Mouse (Mus musculus) heart, adult 10 weeks (tissue): ENCODE data around the gene Pnmt. TPM values are rescaled to one million over a fixed set of nuclear protein-coding genes. Genes with fewer than 3 reads are reported as not detected.

Source experiments
- polyA plus RNA-seq: library from polyadenylated mRNA; stranded (reverse); fragments of 350-450 nt; fragmentation: Illumina TruSeq; extraction: RNeasy Lipid Tissue Mini Kit (QIAGEN cat#74804); gene quantifications from one replicate; pipeline ENCODE4 v1.2.3, GENCODE M21; 2014; ENCODE audit warnings: low read depth, low replicate concordance

Pnmt gene
- 1.9 TPM for polyA plus RNA-seq

DNA sequence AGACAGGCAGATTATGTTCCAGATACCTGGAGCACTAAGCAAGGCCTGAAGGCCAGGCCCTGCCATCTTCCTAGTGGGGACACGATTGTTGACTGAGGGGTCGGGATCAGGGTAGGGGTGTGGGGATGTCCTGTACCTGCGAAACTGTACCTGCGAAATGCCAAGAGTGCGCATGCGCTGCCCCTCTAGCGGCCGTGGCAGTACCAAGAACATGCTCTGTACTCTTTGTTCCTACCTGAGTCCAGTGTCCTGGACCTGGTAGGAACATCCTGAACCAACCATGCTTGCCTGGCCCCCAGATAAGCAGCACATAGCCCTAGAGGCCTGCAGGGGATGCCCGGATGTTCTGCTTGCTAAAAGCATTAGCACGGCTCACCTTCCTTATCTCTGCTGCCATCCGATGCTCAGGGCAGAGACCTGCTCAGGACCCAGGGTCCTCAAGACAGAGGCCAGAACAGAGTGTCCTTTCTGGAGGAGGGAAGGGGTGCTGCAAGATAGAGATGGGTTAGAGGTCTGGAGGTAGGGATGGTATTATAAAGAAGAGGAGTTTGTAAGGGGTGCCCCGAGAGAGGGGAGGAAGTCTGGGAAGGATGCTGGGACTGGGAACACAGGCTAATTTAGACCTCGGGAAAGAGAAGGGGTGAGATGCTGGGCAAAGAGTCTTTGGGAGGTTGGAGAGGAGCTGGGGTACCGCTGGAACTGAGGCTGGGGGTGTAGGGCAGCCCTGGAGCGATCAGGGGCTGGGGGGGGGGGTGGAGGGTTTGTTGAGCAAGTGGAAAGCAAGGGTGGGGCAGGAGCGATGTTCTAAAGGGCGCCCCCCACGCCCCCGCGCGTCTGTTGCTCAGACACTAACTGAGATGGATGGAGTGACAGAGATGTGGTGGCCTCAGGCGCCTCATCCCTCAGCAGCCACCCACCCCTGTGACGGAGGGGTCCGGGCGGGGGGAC, at the start of gene Pnmt:
TSS of gene Pnmt (plus strand) at position 813 of the 948 bp plus-strand sequence.

DNA sequence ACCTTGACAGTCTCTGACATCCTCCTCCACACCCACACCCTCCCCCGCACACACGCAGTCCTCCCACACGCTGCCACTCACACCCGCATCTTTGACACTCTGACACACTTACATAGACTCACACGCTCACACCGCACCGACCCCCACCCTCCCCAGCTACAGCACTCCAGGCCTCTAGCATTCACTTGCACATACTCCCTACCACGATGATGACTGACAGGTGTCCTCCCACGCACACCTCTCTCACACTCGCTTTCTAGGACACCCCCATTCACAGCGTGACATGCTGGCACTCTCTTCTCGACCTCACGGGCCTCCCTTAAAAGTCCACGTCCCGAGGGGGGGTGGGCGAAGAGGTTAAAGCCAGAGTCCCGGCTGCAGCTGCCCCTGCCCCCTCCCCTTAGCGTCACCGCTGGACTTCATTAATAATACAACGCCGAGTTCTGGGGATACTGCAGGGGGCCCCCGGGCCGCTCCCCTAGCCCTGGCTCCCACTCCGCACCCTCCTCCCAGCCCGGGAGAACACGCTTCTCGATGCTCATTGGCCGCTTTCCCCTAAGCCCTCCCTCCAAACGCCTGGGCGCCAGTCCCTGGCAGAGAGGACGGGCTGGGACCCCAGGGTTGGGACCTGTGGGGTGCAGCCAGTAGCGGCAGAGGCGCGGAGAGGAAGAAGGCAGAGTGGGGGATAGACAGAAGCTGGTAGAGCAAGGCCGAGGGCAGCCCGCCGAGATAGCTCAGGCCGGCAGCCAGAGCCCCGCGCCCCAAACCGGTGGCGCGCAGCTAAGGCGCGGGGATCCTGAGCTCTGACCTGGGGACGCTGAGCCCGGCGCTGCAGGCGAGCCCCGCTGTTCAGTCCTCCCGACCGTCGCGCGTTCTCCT, 37.9 kb upstream of the Pnmt start, which contains the start of gene Ppp1r1b:
TSS of gene Ppp1r1b (plus strand) at position 322 of the 879 bp plus-strand sequence.

DNA sequence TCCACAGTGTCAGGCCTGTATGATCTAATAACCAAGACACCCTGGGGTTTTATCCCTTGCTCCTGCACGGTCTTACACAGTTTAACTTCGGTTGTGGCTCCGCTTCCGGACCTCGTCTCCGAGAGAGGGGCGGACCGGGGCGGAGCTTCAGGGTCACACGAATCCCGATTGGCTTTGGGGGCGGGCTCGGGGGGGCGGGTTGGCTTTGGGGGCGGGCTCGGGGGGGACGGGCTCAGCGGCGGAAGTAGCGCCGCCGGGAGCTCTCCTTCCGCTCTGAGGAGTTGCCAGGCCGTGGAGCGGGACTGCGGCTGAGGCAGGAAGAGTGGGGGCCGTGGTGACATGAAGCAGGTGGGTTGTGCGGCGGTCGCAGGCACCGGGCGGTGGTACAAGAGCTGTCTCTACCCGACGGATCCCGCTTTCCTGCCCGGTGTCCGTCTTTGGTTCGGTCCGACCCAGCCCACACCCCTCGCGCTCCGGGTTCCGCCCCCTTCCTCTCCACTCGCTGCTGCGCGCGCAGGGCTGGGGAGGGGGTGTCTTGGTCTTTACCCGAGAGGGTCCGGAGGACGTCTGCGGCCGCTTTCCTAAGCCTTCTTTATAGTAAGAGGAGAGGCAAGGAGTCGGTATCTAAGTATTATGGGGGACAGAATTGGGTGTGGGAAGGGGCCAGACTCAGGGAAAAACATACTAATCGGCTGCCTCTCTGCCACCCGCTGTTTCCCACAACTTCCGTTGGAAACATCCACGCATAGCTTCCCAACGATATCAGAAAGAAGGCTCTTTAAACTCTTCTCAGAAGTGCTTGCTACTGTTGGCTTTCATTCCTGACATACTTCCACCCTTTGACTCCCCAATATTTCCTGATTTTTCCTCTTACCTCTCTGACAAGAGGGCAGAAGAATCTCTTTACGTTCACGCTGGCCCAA, 27.8 kb upstream of the Pnmt start, which contains the start of gene Stard3:
TSS of gene Stard3 (plus strand) at position 208 of the 923 bp plus-strand sequence.

DNA sequence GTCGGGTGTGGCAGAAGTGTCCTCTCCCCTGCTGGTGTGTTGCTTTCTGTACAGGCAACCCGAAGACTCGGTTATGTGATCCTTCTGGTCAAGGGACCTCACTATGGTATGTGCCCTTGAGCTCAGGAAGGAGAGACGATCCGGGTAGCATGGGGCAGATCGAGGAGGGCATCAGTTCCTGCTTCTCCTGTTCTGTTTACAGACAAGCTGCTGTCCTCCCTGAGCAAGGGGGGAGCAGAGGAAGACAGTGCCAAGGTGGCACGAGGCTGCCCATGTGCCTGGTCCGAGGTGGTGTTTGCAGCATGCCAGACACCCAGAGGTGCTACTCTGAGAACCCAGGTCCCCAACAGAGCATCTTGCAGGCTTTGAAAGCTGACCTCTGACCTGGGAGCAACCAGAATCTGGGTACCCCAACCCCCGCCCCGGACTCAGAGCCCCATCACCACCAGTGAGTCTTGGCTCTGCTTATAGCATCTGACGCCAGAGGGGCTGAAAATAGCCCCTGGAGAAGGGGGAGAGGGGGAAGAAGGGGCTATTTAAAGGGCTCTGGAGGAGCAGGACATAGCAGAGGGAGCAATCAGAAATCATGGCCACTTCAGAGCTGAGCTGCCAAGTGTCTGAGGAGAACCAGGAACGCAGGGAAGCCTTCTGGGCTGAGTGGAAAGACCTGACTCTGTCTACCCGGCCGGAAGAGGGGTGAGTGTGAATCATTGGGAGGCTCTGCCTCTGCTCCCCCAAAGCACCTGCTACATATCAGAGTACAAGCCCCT, 2.8 kb upstream of the Pnmt start, which contains the start of gene Tcap:
TSS of gene Tcap (plus strand) at position 551 of the 770 bp plus-strand sequence.

DNA sequence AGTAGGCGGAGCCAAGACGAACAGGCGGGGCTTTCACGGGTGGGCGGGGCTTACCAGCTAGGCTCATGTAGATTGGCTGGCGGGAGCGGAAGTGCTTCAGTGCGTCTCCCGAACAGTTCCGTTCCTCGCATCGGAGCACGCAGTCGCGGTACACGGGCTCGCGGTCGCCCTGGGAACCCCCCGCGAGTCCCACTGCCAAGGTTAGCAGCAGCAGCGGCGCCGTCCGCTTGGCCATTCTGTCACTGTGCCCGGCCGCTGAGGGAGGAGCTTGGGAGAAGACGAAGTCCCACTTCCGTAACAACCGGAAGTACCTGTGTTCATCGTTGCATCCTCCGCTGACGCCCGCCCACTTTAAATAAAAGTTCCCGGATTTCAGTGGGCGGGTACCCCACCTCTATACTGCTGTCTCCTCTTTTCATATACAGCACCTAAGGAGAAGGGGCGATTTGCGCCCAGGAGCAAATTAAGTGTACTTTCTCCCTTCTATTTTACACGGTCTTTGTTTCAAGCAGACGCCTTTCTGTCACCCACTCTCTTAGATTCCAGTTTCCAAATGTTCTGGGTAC, 14.0 kb downstream of the Pnmt start, which contains the start of gene Pgap3:
TSS of gene Pgap3 (minus strand) at position 330 of the 566 bp plus-strand sequence.

DNA sequence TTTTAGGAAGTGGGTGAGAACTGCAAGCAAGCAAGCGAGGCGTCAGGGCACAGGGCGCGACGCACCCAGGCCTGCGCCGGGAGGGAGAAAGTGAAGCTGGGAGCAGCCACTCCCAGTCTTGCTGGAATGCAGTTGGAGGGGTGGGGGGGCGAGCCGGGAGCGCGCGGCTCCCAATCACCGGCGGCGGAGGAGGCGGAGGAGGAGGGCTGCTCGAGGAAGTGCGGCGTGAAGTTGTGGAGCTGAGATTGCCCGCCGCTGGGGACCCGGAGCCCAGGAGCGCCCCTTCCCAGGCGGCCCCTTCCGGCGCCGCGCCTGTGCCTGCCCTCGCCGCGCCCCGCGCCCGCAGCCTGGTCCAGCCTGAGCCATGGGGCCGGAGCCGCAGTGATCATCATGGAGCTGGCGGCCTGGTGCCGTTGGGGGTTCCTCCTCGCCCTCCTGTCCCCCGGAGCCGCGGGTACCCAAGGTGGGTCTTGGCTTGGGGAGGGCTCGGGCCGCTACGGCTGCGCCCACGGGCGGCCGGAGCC, 26.1 kb downstream of the Pnmt start, which contains the start of gene Erbb2:
TSS of gene Erbb2 (plus strand) at position 198 of the 524 bp plus-strand sequence.

Other genes starting within 250 kb of the Pnmt start
- gene Fbxl20, start 236.0 kb upstream of the Pnmt start, polyA plus RNA-seq: 13.0 TPM
- 22.1 TPM for gene Med1, start 193.2 kb upstream of the Pnmt start, polyA plus RNA-seq
- 11.7 TPM for gene Cdk12, start 183.4 kb upstream of the Pnmt start, polyA plus RNA-seq
- gene Neurod2, start 56.8 kb upstream of the Pnmt start, polyA plus RNA-seq: not detected
- gene Ppp1r1b, start 38.0 kb upstream of the Pnmt start, polyA plus RNA-seq: 10.0 TPM
- 28.4 TPM for gene Stard3, start 28.1 kb upstream of the Pnmt start, polyA plus RNA-seq
- gene Tcap, start 2.6 kb upstream of the Pnmt start, polyA plus RNA-seq: 1,455 TPM
- gene Pgap3, start 14.0 kb downstream of the Pnmt start, polyA plus RNA-seq: 10.7 TPM
- 5.2 TPM for gene Erbb2, start 26.0 kb downstream of the Pnmt start, polyA plus RNA-seq
- gene Mien1, start 52.5 kb downstream of the Pnmt start, polyA plus RNA-seq: 87.1 TPM
- gene Grb7, start 59.9 kb downstream of the Pnmt start, polyA plus RNA-seq: not detected
- 0.24 TPM for gene Ikzf3, start 159.6 kb downstream of the Pnmt start, polyA plus RNA-seq
- not detected for gene Zpbp2, start 164.6 kb downstream of the Pnmt start, polyA plus RNA-seq
- gene Ormdl3, start 200.9 kb downstream of the Pnmt start, polyA plus RNA-seq: 55.4 TPM
- gene Lrrc3c, start 211.8 kb downstream of the Pnmt start, polyA plus RNA-seq: not detected
- not detected for gene Gm12355, start 239.2 kb downstream of the Pnmt start, polyA plus RNA-seq
- not detected for gene Gsdma3, start 239.9 kb downstream of the Pnmt start, polyA plus RNA-seq